Mouse (Mus musculus) brain, embryonic 14.5 days (tissue): ENCODE measurements around the gene Rgs11. TPM values are rescaled to one million over a fixed set of nuclear protein-coding genes. Genes with fewer than 3 reads are reported as not detected.
"Not testable (repeated sequence)": the region's sequence is repeated elsewhere in the genome, so short reads cannot be mapped to it uniquely, and the experiment has no call there.

Source experiments
- DNase-seq: peaks from one replicate; pipeline ENCODE4 v3.0.0-alpha.2; 2011; ENCODE audit warnings: low read depth
- CTCF ChIP-seq: fragments of 200-500 bp; IDR thresholded peaks from 2 replicates; pipeline ENCODE4 v1.5.1; 2012; ENCODE audit warnings: inconsistent platforms, mild to moderate bottlenecking, moderate library complexity, borderline replicate concordance; ENCODE audit not compliant: insufficient read depth, insufficient read length; ENCODE audit errors: extremely low read depth
- POLR2A ChIP-seq: fragments of 200-500 bp; IDR thresholded peaks from 2 replicates; pipeline ENCODE4 v1.6.1; 2012; ENCODE audit warnings: mild to moderate bottlenecking, inconsistent platforms, borderline replicate concordance; ENCODE audit not compliant: poor library complexity, insufficient read depth, insufficient read length, severe bottlenecking; ENCODE audit errors: extremely low read depth
- polyA plus RNA-seq: library from polyadenylated mRNA; depleted of rRNA; stranded (reverse); fragments of >200 nt; gene quantifications from 2 replicates; pipeline ENCODE4 v1.2.3, GENCODE M21; 2012; rRNA removed

Rgs11 gene
- 6.7 and 12.4 TPM in 2 replicates for polyA plus RNA-seq

DNA sequence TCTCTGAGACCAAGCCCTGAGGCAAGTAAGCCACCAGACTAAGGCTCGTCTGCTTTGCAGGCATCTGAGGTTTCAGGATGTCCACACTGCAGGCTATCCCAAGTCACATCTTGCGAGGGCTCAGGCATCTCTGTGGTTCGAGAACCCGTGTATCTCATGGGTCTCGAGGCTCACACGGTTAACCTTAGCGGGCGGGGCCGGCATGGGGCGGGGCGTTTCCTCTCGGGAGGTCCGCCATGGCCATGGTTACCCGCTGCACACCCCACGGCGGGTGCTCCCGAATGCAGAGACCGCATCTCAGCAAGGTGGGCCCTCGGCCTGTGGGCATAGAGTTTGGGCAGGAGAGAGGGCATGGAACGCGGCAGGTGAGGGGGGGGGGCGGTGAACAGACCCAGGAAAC, at the start of gene Rgs11:
Rgs11 (plus strand) TSS at position 215 of the 400 bp plus-strand sequence.
- no peak for DNase-seq
- TF ChIP-seq POLR2A (no peak), CTCF (no peak)

DNA sequence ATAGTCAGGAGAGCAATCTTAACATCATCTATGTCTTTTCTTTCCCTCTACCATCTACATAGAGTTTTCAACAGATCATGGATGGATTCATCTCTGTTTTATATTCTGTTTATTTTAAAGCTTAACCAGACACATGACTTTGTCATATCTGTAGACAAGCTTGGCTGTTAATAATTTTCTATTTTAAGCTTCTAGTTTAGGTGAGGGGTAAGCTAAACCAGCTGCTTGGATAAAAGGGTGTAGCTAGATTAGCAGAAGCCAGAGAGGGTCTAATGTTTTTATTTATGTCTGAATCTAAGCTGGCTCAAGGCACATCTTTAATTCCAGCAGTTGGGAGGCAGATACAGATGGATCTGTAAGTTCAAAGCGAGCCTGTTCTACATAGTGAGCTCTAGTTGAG, 40.0 kb upstream of the Rgs11 start:
- TF ChIP-seq CTCF = no peak
- no peak for TF ChIP-seq POLR2A
- no peak for DNase-seq

DNA sequence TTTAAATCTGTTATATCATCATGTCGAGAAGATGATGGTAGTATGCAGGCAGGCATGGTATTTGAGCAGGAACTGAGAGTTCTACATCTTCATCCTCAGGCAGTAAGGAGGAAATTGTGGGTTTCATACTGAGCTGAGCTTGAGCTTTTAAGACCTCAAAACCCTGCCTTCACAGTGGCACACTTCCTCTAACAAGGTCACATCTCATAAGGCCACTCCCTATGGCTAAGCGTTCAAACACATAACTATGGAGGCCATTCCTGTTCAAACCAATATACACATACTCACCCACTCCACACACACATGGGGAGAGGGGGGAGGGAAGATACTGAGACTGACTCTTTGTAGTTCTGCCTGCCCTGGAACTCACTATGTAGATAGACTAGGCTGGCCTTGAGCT, 34.7 kb upstream of the Rgs11 start:
- no peak for DNase-seq

DNA sequence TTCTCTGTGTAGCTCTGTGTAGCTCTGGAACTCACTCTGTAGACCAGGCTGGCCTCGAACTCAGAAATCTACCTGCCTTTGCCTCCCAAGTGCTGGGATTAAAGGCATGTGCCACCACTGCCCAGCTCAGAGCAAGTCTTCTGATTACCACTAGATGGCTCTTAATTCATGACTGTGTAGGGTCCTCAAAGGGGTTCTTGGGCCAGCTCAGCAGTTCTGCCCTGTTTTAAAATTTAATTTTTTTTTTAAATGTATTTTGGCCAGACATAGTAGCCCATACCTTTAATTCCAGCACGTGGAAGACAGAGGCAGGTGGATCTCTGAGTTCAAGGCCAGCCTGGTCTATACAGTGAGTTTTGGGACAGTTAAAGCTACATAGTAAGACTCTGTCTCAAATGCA, 27.5 kb upstream of the Rgs11 start:
- DNase-seq = not testable (repeated sequence)

More for the DNA sequence above, 34.7 kb upstream of the Rgs11 start:
- TF ChIP-seq CTCF (no peak), POLR2A (no peak)

DNA sequence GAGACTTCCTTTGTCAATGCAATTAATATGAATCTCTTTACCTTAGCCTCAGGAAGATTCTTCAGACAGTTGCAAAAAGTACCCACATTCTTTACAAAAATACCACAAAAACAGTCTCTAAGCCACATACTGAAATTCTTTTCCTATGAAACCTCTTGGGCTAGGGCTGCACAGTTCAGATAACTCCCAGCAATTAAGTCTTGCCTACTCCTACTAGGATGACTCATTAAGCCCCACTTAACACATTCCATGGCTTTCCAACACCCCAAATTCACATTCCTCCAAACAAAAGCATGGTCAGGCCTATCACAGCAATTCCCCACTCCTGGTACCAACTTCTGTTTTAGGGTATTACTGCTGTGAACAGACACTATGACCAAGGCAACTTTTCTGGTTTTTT, 24.1 kb upstream of the Rgs11 start:
- no peak for DNase-seq
- no peak for TF ChIP-seq CTCF
- TF ChIP-seq POLR2A = no peak

More for the DNA sequence above, 27.5 kb upstream of the Rgs11 start:
- TF ChIP-seq CTCF = peak; percentile 6; the same call in 1 of the 2 replicates

DNA sequence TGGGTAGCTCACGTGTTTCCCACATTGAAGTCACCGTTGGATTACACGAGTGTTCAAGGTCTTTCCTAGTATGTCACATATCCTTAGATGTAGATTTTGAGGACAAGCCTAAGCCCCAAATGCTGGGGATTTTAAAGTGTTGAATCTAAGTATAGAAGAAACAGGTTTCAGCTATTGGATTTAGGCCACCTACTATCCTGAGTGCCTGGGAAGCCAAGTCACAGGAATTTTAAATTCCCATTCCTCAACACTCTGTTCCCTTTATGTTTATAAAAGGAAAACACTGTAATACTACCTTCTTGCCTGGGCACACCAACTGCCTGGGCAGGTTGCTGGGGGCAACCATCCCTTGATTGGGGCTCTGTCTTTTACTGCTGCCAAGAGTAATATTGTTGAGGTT, 21.6 kb upstream of the Rgs11 start:
- DNase-seq = no peak
- no peak for TF ChIP-seq CTCF
- no peak for TF ChIP-seq POLR2A

DNA sequence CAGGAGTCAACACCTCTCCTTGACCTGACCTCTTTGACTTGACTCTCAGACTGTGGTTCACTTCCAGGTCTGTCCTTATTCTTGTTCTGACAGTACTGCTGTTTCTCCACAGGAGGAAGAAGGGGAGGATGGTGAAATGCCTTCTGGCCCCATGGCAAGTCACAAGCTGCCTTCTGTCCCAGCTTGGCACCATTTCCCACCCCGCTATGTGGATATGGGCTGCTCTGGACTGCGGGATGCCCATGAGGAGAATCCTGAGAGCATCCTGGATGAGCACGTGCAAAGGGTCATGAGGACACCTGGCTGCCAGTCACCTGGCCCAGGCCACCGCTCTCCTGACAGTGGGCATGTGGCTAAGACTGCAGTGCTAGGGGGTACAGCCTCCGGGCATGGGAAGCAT, 15.2 kb upstream of the Rgs11 start:
- DNase-seq = no peak
- TF ChIP-seq POLR2A (no peak), CTCF (no peak)

DNA sequence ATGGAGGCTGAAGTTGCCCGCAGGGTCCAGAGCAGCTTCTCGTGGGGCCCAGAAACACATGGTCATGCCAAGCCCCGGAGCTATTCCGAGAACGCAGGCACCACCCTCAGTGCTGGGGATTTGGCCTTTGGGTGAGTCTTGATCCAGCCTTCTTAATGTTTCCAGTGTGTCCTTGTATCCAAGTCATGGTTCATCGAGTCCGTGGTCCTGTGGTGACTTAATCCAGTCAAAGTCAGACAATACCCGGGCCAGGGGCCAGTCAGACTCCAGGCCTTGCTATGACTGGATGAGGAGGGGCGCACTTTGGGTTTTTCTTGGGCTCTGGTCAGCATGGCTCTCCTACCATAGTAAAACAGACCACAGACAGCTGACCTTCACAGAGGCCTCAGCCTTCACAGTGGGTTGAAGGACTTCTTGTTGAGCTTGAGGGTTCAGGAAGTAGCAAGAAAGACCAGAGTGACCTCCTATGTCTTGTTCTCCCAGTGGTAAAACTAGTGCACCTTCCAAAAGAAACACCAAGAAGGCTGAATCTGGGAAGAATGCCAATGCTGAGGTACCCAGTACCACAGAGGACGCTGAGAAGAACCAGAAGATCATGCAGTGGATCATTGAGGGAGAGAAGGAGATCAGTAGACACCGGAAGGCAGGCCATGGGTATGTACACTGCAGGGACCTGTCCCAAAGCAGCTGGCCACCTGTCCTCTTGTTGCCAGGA, 14.5 kb upstream of the Rgs11 start:
- no peak for DNase-seq

DNA sequence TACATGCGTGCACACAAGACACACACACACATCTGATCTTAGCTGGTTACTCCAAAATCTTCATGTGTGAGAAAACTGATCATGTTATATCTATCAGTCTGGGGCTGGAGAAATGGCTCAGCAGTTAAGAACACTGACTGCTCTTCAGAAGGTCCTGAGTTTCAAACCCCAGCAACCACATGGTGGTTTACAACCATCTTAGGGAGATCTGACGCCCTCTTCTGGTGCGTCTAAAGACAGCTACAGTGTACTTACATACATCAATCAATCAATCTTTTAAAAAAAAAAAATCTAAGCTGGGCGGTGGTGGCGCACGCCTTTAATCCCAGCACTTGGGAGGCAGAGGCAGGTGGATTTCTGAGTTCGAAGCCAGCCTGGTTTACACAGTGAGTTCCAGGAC, 11.3 kb upstream of the Rgs11 start:
- not testable (repeated sequence) for DNase-seq

More for the DNA sequence above, 14.5 kb upstream of the Rgs11 start:
- TF ChIP-seq POLR2A (no peak), CTCF (no peak)

DNA sequence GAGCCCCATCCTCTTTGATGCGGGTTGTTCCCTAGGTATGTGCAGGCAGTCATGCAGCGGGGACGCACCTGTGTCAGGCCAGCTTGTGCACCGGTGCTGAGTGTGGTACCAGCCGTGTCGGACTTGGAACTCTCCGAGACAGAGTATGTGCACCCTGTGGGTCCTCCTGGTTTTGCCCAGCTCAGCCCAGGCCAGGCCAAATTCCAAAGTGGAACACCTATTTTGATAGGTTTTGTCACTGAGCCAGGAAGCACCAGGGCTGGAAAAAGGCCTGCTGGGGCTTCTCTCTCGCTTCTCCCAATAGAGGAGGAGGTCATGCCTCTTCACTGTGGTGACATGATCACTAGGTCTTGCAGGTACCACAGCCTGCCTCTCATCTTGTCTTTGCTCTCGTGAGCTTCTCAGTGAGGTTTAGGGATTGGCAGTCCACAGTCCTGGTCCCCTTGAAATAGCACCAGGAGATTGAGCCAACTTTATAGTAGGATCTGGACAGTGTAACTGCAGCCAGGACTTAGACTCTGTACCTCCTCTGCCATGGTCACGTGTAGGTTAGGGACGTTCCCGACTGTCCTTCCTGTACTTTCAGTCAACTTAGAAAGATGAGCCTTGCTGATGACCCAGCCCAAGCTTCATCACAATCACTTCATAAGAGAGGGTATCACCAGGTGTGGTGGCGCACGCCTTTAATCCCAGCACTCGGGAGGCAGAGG, 10.1 kb upstream of the Rgs11 start:
- TF ChIP-seq POLR2A (no peak), CTCF (no peak)
- no peak for DNase-seq

DNA sequence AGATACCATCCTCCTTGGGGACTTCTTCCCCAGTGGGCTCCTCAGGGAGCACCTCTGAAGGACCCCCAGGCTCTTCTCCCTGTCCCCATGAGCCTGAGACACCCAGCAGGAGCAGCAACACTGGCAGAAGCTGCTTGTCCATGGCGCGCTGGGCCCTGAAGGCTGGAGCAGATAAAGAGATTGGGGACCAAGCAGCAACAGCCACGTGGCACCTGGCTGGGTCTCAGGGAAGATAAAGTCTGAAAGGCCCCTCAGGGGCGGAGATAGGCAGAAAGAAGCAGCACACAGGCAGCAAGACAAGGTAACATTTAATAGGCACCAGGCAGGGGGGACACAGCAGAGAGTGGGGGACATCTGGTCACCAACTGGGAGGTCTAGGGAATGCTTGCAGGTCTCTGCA, 3.9 kb upstream of the Rgs11 start, which contains the start of gene Pdia2:
Pdia2 (minus strand) TSS at position 196 of the 400 bp plus-strand sequence.
- TF ChIP-seq CTCF = no peak
- DNase-seq = no peak
